Mouse (Mus musculus): ENCODE data around the gene Tgm1. TPM values are rescaled to one million over a fixed set of nuclear protein-coding genes. Genes with fewer than 3 reads are reported as not detected.
A peak's percentile ranks its signal among the peaks of the same experiment; 100 is the strongest.

The Tgm1 gene
- polyA plus RNA-seq, 1 experiment: 0.07 TPM

GRCm38 (mm10) chr14:55734869-55735268 is 21.1 kb upstream of the Tgm1 start:
- Histone ChIP-seq H3K27ac (ENCODE audit: insufficient read depth, low read length) (no peak overlapping the region), H3K27me3 (ENCODE audit: control insufficient read depth, insufficient read depth, low read length) (no peaks in the 10 kb centered on the region), H3K4me3 (replicated peaks; ENCODE audit: insufficient read depth, low read depth, low read length) (no peak overlapping the region), H3K4me1 (ENCODE audit: control insufficient read depth, insufficient read depth, low read length) (no peaks in the 10 kb centered on the region)
- DNase-seq: no peak
- 81% methylated on average over 7 of the region's 7 CpGs for WGBS
- TF ChIP-seq CTCF (IDR thresholded peaks at IDR 0.05; ENCODE audit: borderline replicate concordance, insufficient read depth, low read depth, low read length): no peak
- TF ChIP-seq POLR2A (IDR thresholded peaks at IDR 0.05; ENCODE audit: borderline replicate concordance, insufficient read depth, low read length): no peak

GRCm38 (mm10) chr14:55733889-55734288 is 20.2 kb upstream of the Tgm1 start:
- H3K27ac ChIP-seq (ENCODE audit: insufficient read depth, low read length): no peak overlapping the region
- H3K27me3 ChIP-seq (ENCODE audit: control insufficient read depth, insufficient read depth, low read length): no peaks in the 10 kb centered on the region
- H3K4me1 ChIP-seq (ENCODE audit: control insufficient read depth, insufficient read depth, low read length): no peaks in the 10 kb centered on the region
- no peak for DNase-seq
- no peak for TF ChIP-seq CTCF (IDR thresholded peaks at IDR 0.05; ENCODE audit: borderline replicate concordance, insufficient read depth, low read depth, low read length)
- no peak for TF ChIP-seq POLR2A (IDR thresholded peaks at IDR 0.05; ENCODE audit: borderline replicate concordance, insufficient read depth, low read length)
- WGBS: 79% methylated on average over 10 of the region's 10 CpGs
- no peak overlapping the region for H3K4me3 ChIP-seq (replicated peaks; ENCODE audit: insufficient read depth, low read depth, low read length)

- peak in 1 of 2 experiments; percentile 31 for DNase-seq
- H3K4me1 ChIP-seq (ENCODE audit: control insufficient read depth, insufficient read depth, low read length): no peaks in the 10 kb centered on the region
- no peak overlapping the region for H3K4me3 ChIP-seq (replicated peaks; ENCODE audit: insufficient read depth, low read depth, low read length)
- H3K27ac ChIP-seq (ENCODE audit: insufficient read depth, low read length): 0 out of 2 replicates have a peak overlapping the region, but pooled peaks have one; percentile 28
- H3K27me3 ChIP-seq (ENCODE audit: control insufficient read depth, insufficient read depth, low read length): no peaks in the 10 kb centered on the region
- WGBS: 7% methylated on average over 7 of the region's 7 CpGs
- TF ChIP-seq POLR2A (IDR thresholded peaks at IDR 0.05; ENCODE audit: borderline replicate concordance, insufficient read depth, low read length) (no peak), CTCF (IDR thresholded peaks at IDR 0.05; ENCODE audit: borderline replicate concordance, insufficient read depth, low read depth, low read length) (no peak)
Observed at GRCm38 (mm10) chr14:55730531-55731032, 16.9 kb upstream of the Tgm1 start.

GRCm38 (mm10) chr14:55730116-55730515 is 16.4 kb upstream of the Tgm1 start:
- Histone ChIP-seq H3K27me3 (ENCODE audit: control insufficient read depth, insufficient read depth, low read length) (no peaks in the 10 kb centered on the region), H3K27ac (ENCODE audit: insufficient read depth, low read length) (no peak overlapping the region), H3K4me3 (replicated peaks; ENCODE audit: insufficient read depth, low read depth, low read length) (no peak overlapping the region), H3K4me1 (ENCODE audit: control insufficient read depth, insufficient read depth, low read length) (no peaks in the 10 kb centered on the region)
- no peak for TF ChIP-seq POLR2A (IDR thresholded peaks at IDR 0.05; ENCODE audit: borderline replicate concordance, insufficient read depth, low read length)
- no peak for TF ChIP-seq CTCF (IDR thresholded peaks at IDR 0.05; ENCODE audit: borderline replicate concordance, insufficient read depth, low read depth, low read length)
- DNase-seq: no peak
- 21% methylated on average over 7 of the region's 7 CpGs for WGBS

GRCm38 (mm10) chr14:55727889-55728685 is 14.4 kb upstream of the Tgm1 start:
- DNase-seq: no peak
- no peaks in the 10 kb centered on the region for H3K27me3 ChIP-seq (ENCODE audit: control insufficient read depth, insufficient read depth, low read length)
- H3K4me3 ChIP-seq (replicated peaks; ENCODE audit: insufficient read depth, low read depth, low read length): no peak overlapping the region
- H3K27ac ChIP-seq (ENCODE audit: insufficient read depth, low read length): no peak overlapping the region
- TF ChIP-seq CTCF (IDR thresholded peaks at IDR 0.05; ENCODE audit: borderline replicate concordance, insufficient read depth, low read depth, low read length) (no peak), POLR2A (IDR thresholded peaks at IDR 0.05; ENCODE audit: borderline replicate concordance, insufficient read depth, low read length) (no peak)
- WGBS: 61% methylated on average over 8 of the region's 8 CpGs
- H3K4me1 ChIP-seq (ENCODE audit: control insufficient read depth, insufficient read depth, low read length): no peaks in the 10 kb centered on the region

- Histone ChIP-seq H3K4me3 (replicated peaks; ENCODE audit: insufficient read depth, low read depth, low read length) (no peak overlapping the region), H3K27ac (ENCODE audit: insufficient read depth, low read length) (no peak overlapping the region), H3K27me3 (ENCODE audit: control insufficient read depth, insufficient read depth, low read length) (no peaks in the 10 kb centered on the region), H3K4me1 (ENCODE audit: control insufficient read depth, insufficient read depth, low read length) (peaks cover under 1% of the 10 kb centered on the region; the same call in 1 of the 2 replicates)
- DNase-seq: no peak
- TF ChIP-seq POLR2A (IDR thresholded peaks at IDR 0.05; ENCODE audit: borderline replicate concordance, insufficient read depth, low read length): no peak
- TF ChIP-seq CTCF (IDR thresholded peaks at IDR 0.05; ENCODE audit: borderline replicate concordance, insufficient read depth, low read depth, low read length): no peak
Observed at GRCm38 (mm10) chr14:55726261-55726660, 12.5 kb upstream of the Tgm1 start.

GRCm38 (mm10) chr14:55724411-55724871 is 10.7 kb upstream of the Tgm1 start:
- 70% methylated on average over 8 of the region's 8 CpGs for WGBS
- DNase-seq: no peak
- no peak for TF ChIP-seq POLR2A (IDR thresholded peaks at IDR 0.05; ENCODE audit: borderline replicate concordance, insufficient read depth, low read length)
- no peak for TF ChIP-seq CTCF (IDR thresholded peaks at IDR 0.05; ENCODE audit: borderline replicate concordance, insufficient read depth, low read depth, low read length)
- peaks cover 4% of the 10 kb centered on the region; the same call in 1 of the 2 replicates for H3K4me1 ChIP-seq (ENCODE audit: control insufficient read depth, insufficient read depth, low read length)
- H3K27ac ChIP-seq (ENCODE audit: insufficient read depth, low read length): no peak overlapping the region
- H3K4me3 ChIP-seq (replicated peaks; ENCODE audit: insufficient read depth, low read depth, low read length): no peak overlapping the region
- H3K27me3 ChIP-seq (ENCODE audit: control insufficient read depth, insufficient read depth, low read length): no peaks in the 10 kb centered on the region

- no peak overlapping the region for H3K27ac ChIP-seq (ENCODE audit: insufficient read depth, low read length)
- H3K4me1 ChIP-seq (ENCODE audit: control insufficient read depth, insufficient read depth, low read length): peaks cover 4% of the 10 kb centered on the region; the same call in 1 of the 2 replicates
- H3K27me3 ChIP-seq (ENCODE audit: control insufficient read depth, insufficient read depth, low read length): no peaks in the 10 kb centered on the region
- 89% methylated on average over 7 of the region's 7 CpGs for WGBS
- DNase-seq: no peak
- H3K4me3 ChIP-seq (replicated peaks; ENCODE audit: insufficient read depth, low read depth, low read length): no peak overlapping the region
- TF ChIP-seq POLR2A (IDR thresholded peaks at IDR 0.05; ENCODE audit: borderline replicate concordance, insufficient read depth, low read length) (no peak), CTCF (IDR thresholded peaks at IDR 0.05; ENCODE audit: borderline replicate concordance, insufficient read depth, low read depth, low read length) (no peak)
Observed at GRCm38 (mm10) chr14:55723433-55723832, 9.7 kb upstream of the Tgm1 start.
